Mouse (Mus musculus) testis, postnatal 14 days (tissue): ENCODE measurements around the gene Kdm7a.

Experiments used
- DNase-seq: peaks from one replicate; pipeline ENCODE4 v3.0.0; 2021; ENCODE audit warnings: low spot score

Gene Kdm7a

GRCm38 (mm10) chr6:39205650-39206580 lies 674 bp downstream of the Kdm7a start:
- peak; percentile 65 for DNase-seq

- DNase-seq, result peak; percentile 83
Observed at GRCm38 (mm10) chr6:39205064-39205649, 1.4 kb downstream of the Kdm7a start.

- no peak for DNase-seq
Observed at GRCm38 (mm10) chr6:39204444-39204843, 2.1 kb downstream of the Kdm7a start.

DNA sequence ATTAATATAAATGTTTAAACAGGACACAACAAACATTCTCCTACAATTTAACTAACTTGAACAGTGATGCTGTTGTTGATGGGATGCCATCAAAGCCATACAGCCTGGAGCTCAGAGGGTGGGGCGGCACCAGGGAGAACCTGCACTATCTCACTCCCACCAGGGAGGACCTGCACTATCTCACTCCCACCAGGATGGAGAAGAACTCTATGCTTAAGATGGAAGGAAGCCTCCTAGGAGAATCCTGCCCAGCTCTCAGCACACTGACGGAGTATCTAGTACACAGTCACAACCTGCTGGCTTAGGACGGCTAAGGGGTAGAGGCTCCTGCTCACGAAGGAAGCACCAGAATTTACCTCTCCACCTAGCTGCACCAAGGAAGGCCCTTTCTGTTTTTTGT lies 3.4 kb downstream of the Kdm7a start:
- peak; percentile 25 for DNase-seq

DNA sequence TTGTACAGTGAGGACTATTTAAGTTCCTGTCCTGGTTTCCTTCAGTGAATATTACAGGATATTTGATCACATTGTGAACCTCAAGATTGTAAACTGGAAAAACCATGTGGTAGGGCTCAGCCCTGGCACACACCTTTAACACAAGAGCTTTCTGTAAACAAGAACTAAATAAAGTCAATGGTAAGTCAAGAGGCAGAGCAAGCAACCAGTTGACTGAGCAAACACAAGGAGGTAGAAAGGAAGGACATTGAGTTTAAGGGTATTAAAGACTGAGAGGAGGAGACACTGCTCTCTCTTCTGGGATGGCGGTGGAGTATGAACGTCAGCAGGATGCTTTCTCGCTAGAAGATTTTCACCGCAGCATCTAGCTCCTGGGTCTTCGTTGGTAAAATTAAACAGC lies 13.6 kb downstream of the Kdm7a start:
- DNase-seq, result no peak

DNA sequence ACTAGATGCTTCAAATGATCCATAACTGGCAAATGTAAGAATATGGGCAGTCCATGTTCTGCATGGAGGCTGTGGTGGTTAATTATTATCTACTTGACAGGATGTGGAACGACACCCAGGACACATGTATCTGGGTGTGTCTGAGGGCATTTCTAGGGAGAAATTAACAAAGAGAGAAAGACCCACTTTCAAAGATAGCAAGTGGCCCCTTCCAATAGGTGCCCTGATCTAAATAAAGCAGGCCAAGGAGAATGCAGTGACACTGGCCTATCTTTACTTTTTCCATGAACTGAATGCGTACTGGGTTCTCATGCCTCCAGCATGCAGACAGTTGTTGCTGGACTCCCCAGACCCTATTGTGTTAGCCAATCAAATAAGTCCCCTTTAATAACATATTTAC lies 15.1 kb downstream of the Kdm7a start:
- DNase-seq, result no peak

DNA sequence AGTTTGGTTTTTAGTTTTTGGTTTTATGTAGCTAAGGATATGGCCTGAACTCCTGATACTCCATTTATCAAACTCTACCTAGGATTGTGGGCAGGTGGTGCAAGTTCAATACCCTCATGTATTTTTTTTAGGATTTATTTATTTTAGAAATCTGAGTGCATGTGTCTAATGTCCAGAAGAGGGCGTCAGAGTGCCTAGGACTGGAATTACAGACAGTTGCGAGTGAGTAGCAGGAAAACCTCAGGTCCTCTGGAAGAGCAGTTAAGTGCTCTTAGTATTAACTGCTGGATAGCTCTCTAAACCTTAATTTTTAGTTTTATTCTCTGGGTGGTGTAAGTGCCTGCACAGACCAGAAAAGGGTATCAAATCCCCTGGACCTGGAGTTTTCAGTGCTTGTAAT lies 19.4 kb downstream of the Kdm7a start:
- no peak for DNase-seq

- no peak for DNase-seq
Observed at GRCm38 (mm10) chr6:39169089-39169488, 37.5 kb downstream of the Kdm7a start.

- DNase-seq, result no peak
Observed at GRCm38 (mm10) chr6:39164891-39165290, 41.7 kb downstream of the Kdm7a start.

- no peak for DNase-seq
Observed at GRCm38 (mm10) chr6:39161975-39162374, 44.6 kb downstream of the Kdm7a start.

DNA sequence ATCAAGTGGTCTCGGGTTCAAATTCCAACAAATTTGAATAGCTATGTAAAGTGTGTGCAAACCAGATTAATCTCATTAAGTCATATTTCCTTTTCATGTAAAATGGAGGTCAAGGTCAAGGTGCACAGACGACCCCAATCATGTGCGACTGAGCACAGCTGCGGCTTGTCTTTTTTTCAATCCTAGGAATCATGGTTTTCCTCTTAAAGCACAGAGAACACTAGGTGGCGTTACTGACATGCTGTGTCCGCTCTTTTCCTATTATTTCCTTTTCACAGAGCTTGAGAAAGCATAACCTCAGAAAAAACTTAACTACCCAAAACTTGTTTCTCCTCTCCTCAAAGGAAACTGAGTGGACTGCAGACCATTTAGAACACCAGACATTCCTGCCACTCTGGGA lies 60.5 kb downstream of the Kdm7a start:
- DNase-seq, result no peak

DNA sequence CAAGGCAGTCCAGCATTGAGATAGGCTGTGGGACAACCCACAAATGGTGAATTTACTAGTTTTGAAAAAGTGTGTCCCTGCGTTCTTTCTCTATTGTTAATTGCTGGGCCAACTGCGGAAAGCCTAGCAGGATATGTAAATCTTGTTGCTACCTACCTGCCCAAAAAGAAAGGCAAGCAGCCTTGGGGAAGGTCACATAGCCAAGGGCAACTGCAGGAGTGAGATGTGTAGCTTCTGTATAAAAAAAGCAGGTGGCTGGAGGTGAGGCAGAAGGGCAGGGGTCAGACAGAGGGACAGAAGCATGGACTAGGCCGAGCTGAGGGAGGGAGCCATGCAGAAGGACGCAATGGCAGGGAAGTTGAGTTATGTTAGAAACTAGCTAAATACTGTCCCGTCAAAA lies 74.0 kb downstream of the Kdm7a start:
- no peak for DNase-seq

DNA sequence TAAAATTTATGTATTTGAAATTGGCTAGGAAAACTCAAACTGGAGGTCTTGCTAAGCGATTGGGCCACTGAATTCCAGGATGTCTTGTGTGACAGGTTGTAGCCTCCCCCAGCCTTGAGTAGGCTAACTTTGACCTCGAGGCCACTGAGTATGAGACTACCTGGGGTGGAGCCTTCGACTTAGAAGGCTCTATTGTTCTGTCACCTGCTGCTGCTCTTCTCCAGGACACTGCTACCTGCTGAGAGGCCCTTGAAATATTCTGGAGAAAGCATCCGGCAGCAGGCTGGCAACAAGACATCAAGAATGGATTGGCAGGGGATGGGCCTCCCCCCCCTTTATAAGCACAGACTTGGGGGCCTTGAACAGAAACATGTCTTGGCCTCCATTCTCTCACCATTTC lies 75.1 kb downstream of the Kdm7a start:
- no peak for DNase-seq

DNA sequence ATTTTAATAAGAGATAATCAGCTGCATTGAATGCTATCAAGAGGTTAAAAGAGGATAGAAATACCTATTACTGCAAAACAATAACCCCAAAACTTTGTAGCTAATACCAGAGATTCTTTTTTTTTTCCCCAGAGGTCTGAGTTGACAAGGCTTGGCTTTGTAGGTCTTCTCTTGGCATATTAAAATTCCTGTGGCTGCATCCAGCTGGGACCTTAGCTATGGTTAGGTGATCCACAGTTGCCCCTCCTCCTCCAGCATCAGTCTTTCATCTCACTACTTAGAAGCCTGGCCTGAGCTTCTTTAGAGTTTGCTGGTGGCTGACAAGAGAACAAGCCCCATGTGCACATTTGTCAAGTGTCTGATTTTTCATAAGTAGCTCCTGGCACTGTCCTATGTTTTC lies 81.9 kb downstream of the Kdm7a start:
- DNase-seq, result no peak

GRCm38 (mm10) chr6:39120685-39121084 lies 85.9 kb downstream of the Kdm7a start:
- no peak for DNase-seq

DNA sequence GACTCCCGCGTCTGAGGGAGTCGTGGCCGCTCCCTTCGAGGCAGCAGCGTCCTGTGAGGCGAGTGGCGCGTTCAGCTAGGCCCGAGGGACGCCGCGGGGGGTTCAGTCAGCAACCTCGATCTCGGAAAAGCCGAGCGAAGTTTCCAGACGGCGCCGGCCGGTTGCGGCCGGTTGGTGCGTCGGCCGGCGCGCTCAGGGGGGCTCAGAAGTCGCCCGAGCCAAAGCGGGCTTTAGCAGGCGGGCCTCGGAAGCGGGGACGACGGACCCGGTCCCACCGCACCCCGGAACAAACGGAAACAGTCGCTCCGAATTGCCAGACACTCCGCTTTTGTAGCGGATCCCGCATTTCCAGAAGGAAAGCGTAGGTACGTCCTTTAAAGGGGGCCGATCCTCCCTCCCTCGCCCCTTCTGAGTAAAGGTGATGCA lies 88.1 kb downstream of the Kdm7a start:
- peak; percentile 88 for DNase-seq

DNA sequence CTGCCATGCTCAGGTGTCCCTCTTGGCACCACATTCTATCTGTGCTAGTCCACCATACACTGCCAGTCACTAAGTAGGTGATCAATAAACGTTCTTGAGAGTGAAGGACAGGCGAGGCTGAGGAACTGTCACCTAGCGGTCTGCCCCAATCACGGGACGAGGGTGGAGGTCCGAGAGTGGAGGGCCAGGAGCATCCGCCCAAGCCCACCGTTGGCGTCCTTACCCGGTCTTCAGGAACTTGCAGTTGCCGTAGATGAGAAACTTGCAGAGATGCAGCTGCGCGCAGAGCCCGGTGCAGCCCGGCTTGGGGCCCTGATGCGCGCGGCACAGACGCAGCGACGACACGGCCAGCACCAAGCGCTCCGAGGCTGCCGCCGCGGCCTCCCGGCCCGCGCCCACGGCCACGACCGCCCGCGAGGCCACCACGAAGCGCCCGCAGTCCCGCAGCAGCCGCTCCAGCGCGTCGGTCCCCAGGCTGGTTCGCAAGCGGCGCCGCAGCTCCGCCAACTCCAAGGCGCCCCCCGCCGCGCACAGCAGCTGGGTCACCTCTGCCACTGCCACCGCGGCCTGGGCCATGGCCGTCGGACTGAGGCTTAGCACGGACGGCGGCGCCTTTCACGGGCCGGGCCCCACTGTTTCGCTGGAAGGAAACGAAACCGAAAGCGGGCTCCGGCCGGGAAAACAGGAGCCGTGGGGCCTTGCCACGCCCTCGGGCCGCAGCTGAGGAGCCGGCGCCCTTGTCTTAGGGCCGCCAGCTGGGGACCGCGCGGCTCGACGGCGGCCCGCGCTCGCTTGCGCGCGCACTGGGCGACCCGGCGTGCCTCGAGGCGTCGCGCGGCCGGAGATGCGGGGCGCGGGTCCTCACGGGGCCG lies 88.8 kb downstream of the Kdm7a start, which contains the start of gene Parp12:
Gene Parp12, minus strand, starts transcription at position 766 of the 872 bp plus-strand sequence.
- DNase-seq, result peak; percentile 82

DNA sequence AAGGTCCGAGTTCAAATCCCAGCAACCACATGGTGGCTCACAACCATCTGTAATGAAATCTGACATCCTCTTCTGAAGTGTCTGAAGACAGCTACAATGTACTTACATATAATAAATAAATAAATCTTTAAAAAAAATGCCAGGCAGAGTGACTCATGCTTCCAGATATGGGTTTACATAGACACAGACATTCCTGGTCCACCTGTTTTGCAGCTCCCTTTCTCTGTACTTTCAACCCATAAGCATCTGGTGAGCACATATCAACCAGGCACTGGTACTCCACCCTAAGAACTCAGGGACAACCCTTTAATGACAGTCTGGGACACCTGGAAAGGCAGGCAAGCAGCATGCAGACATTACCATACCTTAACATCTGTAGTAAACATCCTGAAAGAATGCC lies 91.2 kb downstream of the Kdm7a start:
- no peak for DNase-seq

DNA sequence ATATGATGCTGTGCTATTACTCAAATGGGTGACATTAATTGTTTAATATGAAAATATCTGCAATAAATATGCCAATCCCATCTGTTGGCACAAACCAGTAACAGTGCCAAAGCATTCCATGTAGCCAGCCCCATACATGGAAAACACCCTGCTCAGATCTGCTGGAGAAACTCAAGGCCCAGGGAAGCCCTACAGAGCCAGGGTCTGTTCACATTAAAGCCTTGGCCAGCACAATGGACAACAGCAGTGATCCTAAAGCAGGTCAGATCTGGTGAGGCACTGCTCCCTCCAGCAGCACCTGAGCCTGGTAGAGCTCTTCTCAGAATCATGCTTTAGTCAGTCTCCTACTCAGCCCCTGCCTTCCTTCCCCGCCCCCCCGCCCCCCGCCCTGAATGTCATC lies 93.4 kb downstream of the Kdm7a start:
- no peak for DNase-seq

- no peak for DNase-seq
Observed at GRCm38 (mm10) chr6:39112701-39113100, 93.9 kb downstream of the Kdm7a start.

DNA sequence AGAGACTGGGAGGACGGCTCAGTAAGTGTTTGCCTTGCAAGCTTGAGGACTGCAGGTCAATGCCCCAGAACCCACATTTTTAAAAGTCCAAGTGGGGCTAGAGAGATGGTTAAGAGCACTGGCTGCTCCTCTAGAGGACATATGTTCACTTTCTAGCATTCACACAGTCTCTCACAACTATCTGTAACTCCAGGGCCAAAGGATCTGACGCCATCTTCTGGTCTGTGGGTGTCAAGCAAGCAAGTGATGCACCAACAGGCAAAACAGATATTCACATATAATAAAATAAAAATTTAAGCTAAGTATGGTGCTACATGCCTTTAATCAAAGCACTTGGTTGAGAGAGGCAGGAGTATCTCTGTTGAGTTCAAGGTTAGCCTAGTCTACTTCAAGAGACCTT lies 99.8 kb downstream of the Kdm7a start:
- no peak for DNase-seq

GRCm38 (mm10) chr6:39104631-39105030 lies 102.0 kb downstream of the Kdm7a start:
- no peak for DNase-seq
